In genomic region chr17:10675048-10675447, GRCm38 (mm10) we compare ENCODE assay signal across 13 mouse cellular contexts.
A peak's percentile ranks its signal among the peaks of the same experiment; 100 is the strongest.
DNase-seq lines count a peak whose midpoint lies in the region; ATAC-seq and TF ChIP-seq lines count a peak whose summit lies in the region.
"Had no signal": no experiment of that assay in that cellular context is flagged by ENCODE, and none has a peak within 500 bp of the region (broad histone marks: within the 10 kb centered on the region; RNA-seq: fewer than 3 reads in every experiment).

No protein-coding gene starts in this region.

- no peak for ATAC-seq in kidney, postnatal 0 days (replicated peaks; ENCODE audit: low FRiP score, low read depth)
- ATAC-seq in midbrain, embryonic 14.5 days (ENCODE audit: low FRiP score, low TSS enrichment), result no peak
- no peak for ATAC-seq in midbrain, embryonic 13.5 days
- no peak for ATAC-seq in stomach, postnatal 0 days (ENCODE audit: low FRiP score, low TSS enrichment)

- no peak for TF ChIP-seq EP300 in stomach, postnatal 0 days (optimal IDR thresholded peaks at IDR 0.05)

- DNase-seq in cerebellum, postnatal 10 days, result peak; percentile 23 to 36
- no peak for DNase-seq in cerebellum, adult 8-10 months
- no peak for DNase-seq in kidney, postnatal 0 days (ENCODE audit: low spot score)
- DNase-seq in kidney, adult 18-20 months, result no peak
- peak; percentile 44 for DNase-seq in midbrain, embryonic 14.5 days
- DNase-seq in stomach, postnatal 0 days (ENCODE audit: low spot score), result no peak
- no peak for DNase-seq in adrenal gland, adult 2 months
- DNase-seq: cerebellum, adult 2 months; right cerebral cortex, postnatal 25 days had no signal

- H3K27ac ChIP-seq in kidney, postnatal 0 days, result no peak overlapping the region
- no peak overlapping the region for H3K27ac ChIP-seq in midbrain, embryonic 14.5 days (replicated peaks; ENCODE audit: low read depth, low read length)
- no peak overlapping the region for H3K27ac ChIP-seq in midbrain, embryonic 13.5 days
- H3K27ac ChIP-seq in stomach, postnatal 0 days (replicated peaks), result no peak overlapping the region
- H3K27ac ChIP-seq: liver, embryonic 14.5 days; midbrain, embryonic 12.5 days had no signal

- no peaks in the 10 kb centered on the region for H3K4me1 ChIP-seq in kidney, postnatal 0 days (replicated peaks; ENCODE audit: insufficient read depth, low read length)
- H3K4me1 ChIP-seq in midbrain, embryonic 14.5 days (ENCODE audit: control insufficient read depth, insufficient read depth, low read length), result peaks cover 3% of the 10 kb centered on the region; the same call in 1 of the 2 replicates
- H3K4me1 ChIP-seq in midbrain, embryonic 13.5 days (replicated peaks), result peaks cover 4% of the 10 kb centered on the region; the same call in 1 of the 2 replicates
- no peaks in the 10 kb centered on the region for H3K4me1 ChIP-seq in stomach, postnatal 0 days (replicated peaks; ENCODE audit: control insufficient read depth, insufficient read depth)
- H3K4me1 ChIP-seq: midbrain, embryonic 12.5 days had no signal

- WGBS in kidney, postnatal 0 days, result 73% methylated on average over 3 of the region's 3 CpGs
- WGBS in midbrain, embryonic 14.5 days, result 75% methylated on average over 3 of the region's 3 CpGs
- 68% methylated on average over 3 of the region's 3 CpGs for WGBS in midbrain, embryonic 13.5 days
- 63% methylated on average over 3 of the region's 3 CpGs for WGBS in stomach, postnatal 0 days

- H3K4me2 ChIP-seq in kidney, postnatal 0 days (ENCODE audit: low read length), result no peak overlapping the region
- H3K4me2 ChIP-seq in midbrain, embryonic 14.5 days (ENCODE audit: low read length), result no peak overlapping the region
- H3K4me2 ChIP-seq in midbrain, embryonic 13.5 days (replicated peaks), result no peak overlapping the region
- no peak overlapping the region for H3K4me2 ChIP-seq in stomach, postnatal 0 days (replicated peaks; ENCODE audit: low read depth)
- H3K4me2 ChIP-seq: midbrain, embryonic 12.5 days had no signal

- no peaks in the 10 kb centered on the region for H3K9me3 ChIP-seq in kidney, postnatal 0 days (replicated peaks; ENCODE audit: low read length)
- H3K9me3 ChIP-seq in midbrain, embryonic 14.5 days (ENCODE audit: control insufficient read depth, low read length), result no peaks in the 10 kb centered on the region
- no peaks in the 10 kb centered on the region for H3K9me3 ChIP-seq in midbrain, embryonic 13.5 days
- no peaks in the 10 kb centered on the region for H3K9me3 ChIP-seq in stomach, postnatal 0 days (ENCODE audit: control insufficient read depth, low read length)
- H3K9me3 ChIP-seq: G1E; midbrain, embryonic 12.5 days had no signal

- H3K36me3 ChIP-seq in kidney, postnatal 0 days (ENCODE audit: insufficient read depth, low read length), result no peaks in the 10 kb centered on the region
- H3K36me3 ChIP-seq in midbrain, embryonic 14.5 days (ENCODE audit: control insufficient read depth, insufficient read depth, low read length), result no peaks in the 10 kb centered on the region
- H3K36me3 ChIP-seq in midbrain, embryonic 13.5 days, result no peaks in the 10 kb centered on the region
- no peaks in the 10 kb centered on the region for H3K36me3 ChIP-seq in stomach, postnatal 0 days (ENCODE audit: control insufficient read depth, insufficient read depth, low read length)
- H3K36me3 ChIP-seq: G1E; midbrain, embryonic 12.5 days had no signal

- H3K27me3 ChIP-seq in kidney, postnatal 0 days (ENCODE audit: insufficient read depth, low read length), result no peaks in the 10 kb centered on the region
- no peaks in the 10 kb centered on the region for H3K27me3 ChIP-seq in midbrain, embryonic 14.5 days (ENCODE audit: control insufficient read depth, insufficient read depth, low read length)
- no peaks in the 10 kb centered on the region for H3K27me3 ChIP-seq in midbrain, embryonic 13.5 days
- no peaks in the 10 kb centered on the region for H3K27me3 ChIP-seq in stomach, postnatal 0 days (ENCODE audit: control insufficient read depth, insufficient read depth, low read length)
- H3K27me3 ChIP-seq: midbrain, embryonic 12.5 days had no signal

- peak; percentile 37; the same call in 1 of the 2 replicates for TF ChIP-seq CTCF in kidney, postnatal 0 days (IDR thresholded peaks at IDR 0.05; ENCODE audit: low read depth)
- TF ChIP-seq CTCF in stomach, postnatal 0 days (IDR thresholded peaks at IDR 0.05; ENCODE audit: low read depth), result peak; percentile 33

- no peak overlapping the region for H3K9ac ChIP-seq in kidney, postnatal 0 days (ENCODE audit: low read depth, low read length)
- H3K9ac ChIP-seq in midbrain, embryonic 14.5 days (replicated peaks; ENCODE audit: low read length), result no peak overlapping the region
- no peak overlapping the region for H3K9ac ChIP-seq in midbrain, embryonic 13.5 days (replicated peaks)
- H3K9ac ChIP-seq in stomach, postnatal 0 days (ENCODE audit: low read length), result no peak overlapping the region
- H3K9ac ChIP-seq: liver, embryonic 14.5 days; midbrain, embryonic 12.5 days had no signal

- no peak overlapping the region for H3K4me3 ChIP-seq in kidney, postnatal 0 days (replicated peaks; ENCODE audit: low read depth, low read length)
- H3K4me3 ChIP-seq in midbrain, embryonic 14.5 days (replicated peaks; ENCODE audit: low read depth, low read length), result no peak overlapping the region
- H3K4me3 ChIP-seq in midbrain, embryonic 13.5 days (replicated peaks), result no peak overlapping the region
- no peak overlapping the region for H3K4me3 ChIP-seq in stomach, postnatal 0 days (ENCODE audit: low read depth, low read length)
- H3K4me3 ChIP-seq: midbrain, embryonic 12.5 days had no signal

Comparison
In these comparisons a context has a peak if more than half of its experiments do, and no peak if none do; other contexts are left out.
1. DNase-seq: peak in cerebellum, postnatal 10 days (2 of 2) and midbrain, embryonic 14.5 days (single experiment); none in cerebellum, adult 8-10 months (single experiment), kidney, postnatal 0 days (single experiment), kidney, adult 18-20 months (single experiment), stomach, postnatal 0 days (single experiment) and adrenal gland, adult 2 months (single experiment).